Mouse (Mus musculus): ENCODE data around the gene Gm1043.

DNA sequence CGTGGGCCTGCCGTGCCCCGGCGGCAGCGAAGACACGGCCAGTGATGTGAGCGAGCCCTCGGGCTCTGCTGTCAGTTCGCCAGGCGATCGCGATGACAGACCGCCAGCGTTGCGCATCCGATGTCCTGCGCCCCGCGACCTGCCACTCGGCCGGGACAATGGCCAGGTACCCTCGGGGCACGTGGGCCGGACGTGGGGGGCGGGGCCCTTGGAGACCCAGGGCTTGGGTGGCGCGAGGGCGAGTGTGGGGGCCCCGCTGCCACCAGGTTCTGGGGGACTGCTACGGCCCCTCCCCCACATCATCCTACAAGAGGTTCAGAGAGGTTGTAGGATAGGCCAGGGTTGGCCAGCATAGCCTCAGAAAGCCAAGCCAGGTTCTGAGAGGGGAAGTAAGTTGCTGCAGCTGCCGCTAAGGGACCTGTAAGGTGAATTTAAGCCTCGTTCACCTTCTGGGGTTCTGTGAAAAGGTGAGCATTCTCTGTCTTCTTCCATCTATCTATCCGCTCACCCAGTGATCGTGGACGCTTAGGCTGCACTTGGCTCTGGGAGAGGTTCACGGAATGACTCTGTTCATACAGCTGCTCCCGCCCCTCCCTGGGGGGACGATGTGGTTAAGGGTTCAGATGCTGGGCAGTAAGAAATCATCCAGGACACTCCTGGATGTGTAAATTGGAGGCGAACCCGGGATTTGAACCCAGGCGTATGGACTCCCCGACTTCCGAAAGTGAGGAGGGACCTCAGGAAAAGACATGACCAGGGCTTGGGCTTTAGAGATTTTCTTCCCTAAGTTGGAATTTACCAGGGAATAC is 157.4 kb downstream of the Gm1043 start:
- no peak for TF ChIP-seq POLR2A (IDR thresholded peaks at IDR 0.05; ENCODE audit: borderline replicate concordance, extremely low read depth, low read depth, low read length)
- TF ChIP-seq CTCF (IDR thresholded peaks at IDR 0.05; ENCODE audit: insufficient read depth, low read length) = no peak

All from lung, adult 2 months (tissue).